Mouse (Mus musculus) bone marrow macrophage, adult 2 months (primary cell): ENCODE data around the gene Brat1. TPM values are rescaled to one million over a fixed set of nuclear protein-coding genes. Genes with fewer than 3 reads are reported as not detected.

Experiments
- H3K27ac ChIP-seq: 2 replicates; pipeline ENCODE4 v1.5.1; 2012; ENCODE audit warnings: low read depth, low read length; ENCODE audit not compliant: insufficient read depth
- H3K4me1 ChIP-seq: 2 replicates; pipeline ENCODE4 v1.6.1; 2012; ENCODE audit warnings: low read length; ENCODE audit not compliant: control insufficient read depth, insufficient read depth
- H3K4me3 ChIP-seq: 2 replicates; pipeline ENCODE4 v1.5.1; 2012; ENCODE audit warnings: mild to moderate bottlenecking, low read length, moderate library complexity; ENCODE audit not compliant: insufficient read depth
- CTCF ChIP-seq: IDR thresholded peaks from 2 replicates; pipeline ENCODE4 v1.5.1; 2012; ENCODE audit warnings: low read depth, mild to moderate bottlenecking, low read length, moderate library complexity
- POLR2A ChIP-seq: IDR thresholded peaks from 2 replicates; pipeline ENCODE4 v1.6.1; 2012; ENCODE audit warnings: mild to moderate bottlenecking, low read depth, low read length, borderline replicate concordance
- polyA plus RNA-seq: library from polyadenylated mRNA; stranded (reverse); fragments of >200 nt; gene quantifications from 2 replicates; pipeline ENCODE4 v1.2.4, GENCODE M21; 2012; ENCODE audit not compliant: missing spikeins, insufficient read depth, insufficient read length

The Brat1 gene
- polyA plus RNA-seq, 1 experiment, result 13.5 TPM

- Histone ChIP-seq H3K27ac (no peak overlapping the region), H3K4me3 (no peak overlapping the region), H3K4me1 (peaks cover 12% of the 10 kb centered on the region)
- TF ChIP-seq CTCF, result no peak
Observed at GRCm38 (mm10) chr5:140699776-140700175, 5.0 kb upstream of the Brat1 start.

GRCm38 (mm10) chr5:140701661-140702060, 3.1 kb upstream of the Brat1 start:
- TF ChIP-seq POLR2A (no peak), CTCF (no peak)
- peak overlapping the region; percentile 94 for H3K4me3 ChIP-seq
- H3K4me1 ChIP-seq, result peaks cover 16% of the 10 kb centered on the region
- peak overlapping the region; percentile 45 for H3K27ac ChIP-seq

GRCm38 (mm10) chr5:140702103-140702513, 2.7 kb upstream of the Brat1 start, which contains the start of gene Iqce:
TSS of gene Iqce (minus strand) at chr5:140702378.
- H3K27ac ChIP-seq, result peak within 1 kb of the TSS; percentile 45
- TF ChIP-seq CTCF, result no peak
- TF ChIP-seq POLR2A, result no peak
- peaks cover 16% of the 10 kb centered on the region for H3K4me1 ChIP-seq
- peak within 1 kb of the TSS; percentile 94 for H3K4me3 ChIP-seq

GRCm38 (mm10) chr5:140702618-140703175, 2.1 kb upstream of the Brat1 start:
- no peak for TF ChIP-seq POLR2A
- no peak for TF ChIP-seq CTCF
- H3K27ac ChIP-seq, result peak overlapping the region; percentile 39
- H3K4me3 ChIP-seq, result peak overlapping the region; percentile 94
- peaks cover 16% of the 10 kb centered on the region for H3K4me1 ChIP-seq

- TF ChIP-seq CTCF (no peak), POLR2A (no peak)
- peak overlapping the region; percentile 62 for H3K4me3 ChIP-seq
- H3K27ac ChIP-seq, result peak overlapping the region; percentile 49
- peaks cover 16% of the 10 kb centered on the region for H3K4me1 ChIP-seq
Observed at GRCm38 (mm10) chr5:140703480-140704377, 1.1 kb upstream of the Brat1 start.

GRCm38 (mm10) chr5:140705501-140706171, 825 bp downstream of the Brat1 start:
- no peak for TF ChIP-seq CTCF
- TF ChIP-seq POLR2A, result no peak
- Histone ChIP-seq H3K27ac (peak overlapping the region; percentile 70), H3K4me1 (peaks cover 16% of the 10 kb centered on the region), H3K4me3 (peak overlapping the region; percentile 71)

GRCm38 (mm10) chr5:140710315-140710714, 5.5 kb downstream of the Brat1 start:
- H3K4me1 ChIP-seq, result peaks cover 4% of the 10 kb centered on the region
- no peak for TF ChIP-seq POLR2A
- TF ChIP-seq CTCF, result no peak
- H3K27ac ChIP-seq, result no peak overlapping the region
- H3K4me3 ChIP-seq, result no peak overlapping the region

GRCm38 (mm10) chr5:140711040-140711439, 6.2 kb downstream of the Brat1 start:
- H3K4me1 ChIP-seq, result peaks cover 1% of the 10 kb centered on the region
- H3K27ac ChIP-seq, result no peak overlapping the region
- no peak for TF ChIP-seq CTCF
- TF ChIP-seq POLR2A, result no peak
- no peak overlapping the region for H3K4me3 ChIP-seq

GRCm38 (mm10) chr5:140720773-140721172, 16.0 kb downstream of the Brat1 start:
- H3K4me3 ChIP-seq, result no peak overlapping the region
- H3K4me1 ChIP-seq, result peaks cover 21% of the 10 kb centered on the region
- TF ChIP-seq POLR2A, result no peak
- no peak for TF ChIP-seq CTCF
- no peak overlapping the region for H3K27ac ChIP-seq

- no peak for TF ChIP-seq CTCF
- no peak for TF ChIP-seq POLR2A
- no peak overlapping the region for H3K27ac ChIP-seq
- H3K4me3 ChIP-seq, result no peak overlapping the region
- peaks cover 21% of the 10 kb centered on the region for H3K4me1 ChIP-seq
Observed at GRCm38 (mm10) chr5:140722121-140722520, 17.3 kb downstream of the Brat1 start.
